Mouse (Mus musculus): ENCODE results near the gene Oaz1. TPM values are rescaled to one million over a fixed set of nuclear protein-coding genes. Genes with fewer than 3 reads are reported as not detected.

Gene Oaz1
- polyA plus RNA-seq, 1 experiment, result 779 TPM

GRCm38 (mm10) chr10:80874035-80874434 is 47.6 kb downstream of the Oaz1 start:
- WGBS, result 80% methylated on average over 9 of the region's 9 CpGs
- no peaks in the 10 kb centered on the region for H3K27me3 ChIP-seq (ENCODE audit: control insufficient read depth, insufficient read depth, low read length)
- DNase-seq, result no peak
- TF ChIP-seq CTCF (IDR thresholded peaks at IDR 0.05; ENCODE audit: borderline replicate concordance, insufficient read depth, low read depth, low read length) (no peak), POLR2A (IDR thresholded peaks at IDR 0.05; ENCODE audit: borderline replicate concordance, insufficient read depth, low read length) (no peak)
- no peak overlapping the region for H3K27ac ChIP-seq (ENCODE audit: insufficient read depth, low read length)
- H3K4me3 ChIP-seq (replicated peaks; ENCODE audit: insufficient read depth, low read depth, low read length), result no peak overlapping the region
- H3K4me1 ChIP-seq (ENCODE audit: control insufficient read depth, insufficient read depth, low read length), result no peaks in the 10 kb centered on the region

- no peaks in the 10 kb centered on the region for H3K4me1 ChIP-seq (ENCODE audit: control insufficient read depth, insufficient read depth, low read length)
- no peak overlapping the region for H3K4me3 ChIP-seq (replicated peaks; ENCODE audit: insufficient read depth, low read depth, low read length)
- 20% methylated on average over 5 of the region's 5 CpGs for WGBS
- H3K27ac ChIP-seq (ENCODE audit: insufficient read depth, low read length), result no peak overlapping the region
- peak; percentile 69 to 79 for DNase-seq
- TF ChIP-seq CTCF (IDR thresholded peaks at IDR 0.05; ENCODE audit: borderline replicate concordance, insufficient read depth, low read depth, low read length), result peak; percentile 88
- TF ChIP-seq POLR2A (IDR thresholded peaks at IDR 0.05; ENCODE audit: borderline replicate concordance, insufficient read depth, low read length), result no peak
- H3K27me3 ChIP-seq (ENCODE audit: control insufficient read depth, insufficient read depth, low read length), result no peaks in the 10 kb centered on the region
These were observed 49.6 kb downstream of the Oaz1 start for GRCm38 (mm10) chr10:80876028-80876427.

GRCm38 (mm10) chr10:80876594-80876993 is 50.1 kb downstream of the Oaz1 start:
- no peaks in the 10 kb centered on the region for H3K27me3 ChIP-seq (ENCODE audit: control insufficient read depth, insufficient read depth, low read length)
- 23% methylated on average over 3 of the region's 3 CpGs for WGBS
- no peak overlapping the region for H3K4me3 ChIP-seq (replicated peaks; ENCODE audit: insufficient read depth, low read depth, low read length)
- TF ChIP-seq POLR2A (IDR thresholded peaks at IDR 0.05; ENCODE audit: borderline replicate concordance, insufficient read depth, low read length) (no peak), CTCF (IDR thresholded peaks at IDR 0.05; ENCODE audit: borderline replicate concordance, insufficient read depth, low read depth, low read length) (no peak)
- no peak for DNase-seq
- no peak overlapping the region for H3K27ac ChIP-seq (ENCODE audit: insufficient read depth, low read length)
- H3K4me1 ChIP-seq (ENCODE audit: control insufficient read depth, insufficient read depth, low read length), result no peaks in the 10 kb centered on the region

Other genes with a start within 250 kb of the Oaz1 start
- 9.5 and 10.6 TPM in 2 replicates for gene Klf16, start 249.3 kb upstream of the Oaz1 start, polyA plus RNA-seq (2012; rRNA removed)
- gene Abhd17a, start 236.3 kb upstream of the Oaz1 start, polyA plus RNA-seq (2012; rRNA removed), result 230 and 232 TPM in 2 replicates
- 57.9 and 62.0 TPM in 2 replicates for gene Scamp4, start 223.8 kb upstream of the Oaz1 start, polyA plus RNA-seq (2012; rRNA removed)
- gene Adat3, start 223.8 kb upstream of the Oaz1 start, polyA plus RNA-seq (2012; rRNA removed), result 7.0 and 7.5 TPM in 2 replicates
- gene Gm49322, start 220.6 kb upstream of the Oaz1 start, polyA plus RNA-seq (2012; rRNA removed), result 3.5 and 4.2 TPM in 2 replicates
- 208 and 218 TPM in 2 replicates for gene Csnk1g2, start 203.8 kb upstream of the Oaz1 start, polyA plus RNA-seq (2012; rRNA removed)
- gene Btbd2, start 169.6 kb upstream of the Oaz1 start, polyA plus RNA-seq (2012; rRNA removed), result 106 and 108 TPM in 2 replicates
- gene Mknk2, start 148.5 kb upstream of the Oaz1 start, polyA plus RNA-seq (2012; rRNA removed), result 59.3 and 64.4 TPM in 2 replicates
- 12.6 and 14.2 TPM in 2 replicates for gene Mob3a, start 124.7 kb upstream of the Oaz1 start, polyA plus RNA-seq (2012; rRNA removed)
- gene Izumo4, start 124.5 kb upstream of the Oaz1 start, polyA plus RNA-seq (2012; rRNA removed), result 112 and 117 TPM in 2 replicates
- 175 and 189 TPM in 2 replicates for gene Ap3d1, start 84.4 kb upstream of the Oaz1 start, polyA plus RNA-seq (2012; rRNA removed)
- 101 and 115 TPM in 2 replicates for gene Dot1l, start 71.5 kb upstream of the Oaz1 start, polyA plus RNA-seq (2012; rRNA removed)
- gene Sf3a2, start 28.5 kb upstream of the Oaz1 start, polyA plus RNA-seq (2012; rRNA removed), result 52.0 and 66.4 TPM in 2 replicates
- 106 and 122 TPM in 2 replicates for gene Plekhj1, start 28.0 kb upstream of the Oaz1 start, polyA plus RNA-seq (2012; rRNA removed)
- 3.0 and 4.3 TPM in 2 replicates for gene Amh, start 21.4 kb upstream of the Oaz1 start, polyA plus RNA-seq (2012; rRNA removed)
- 0.27 and 0.38 TPM in 2 replicates for gene Jsrp1, start 13.2 kb upstream of the Oaz1 start, polyA plus RNA-seq (2012; rRNA removed)
- gene Lingo3, start 17.4 kb downstream of the Oaz1 start, polyA plus RNA-seq (2012; rRNA removed), result 54.4 and 69.1 TPM in 2 replicates
- 213 and 215 TPM in 2 replicates for gene Lsm7, start 28.6 kb downstream of the Oaz1 start, polyA plus RNA-seq (2012; rRNA removed)
- gene Sppl2b, start 28.6 kb downstream of the Oaz1 start, polyA plus RNA-seq (2012; rRNA removed), result 123 and 132 TPM in 2 replicates
- gene Tmprss9, start 45.2 kb downstream of the Oaz1 start, polyA plus RNA-seq (2012; rRNA removed), result 0.41 and 0.74 TPM in 2 replicates
- 208 and 217 TPM in 2 replicates for gene Timm13, start 74.3 kb downstream of the Oaz1 start, polyA plus RNA-seq (2012; rRNA removed)
- 39.0 and 42.8 TPM in 2 replicates for gene Lmnb2, start 91.6 kb downstream of the Oaz1 start, polyA plus RNA-seq (2012; rRNA removed)
- gene Gadd45b, start 103.4 kb downstream of the Oaz1 start, polyA plus RNA-seq (2012; rRNA removed), result 30.6 and 33.3 TPM in 2 replicates
- 21.0 and 23.0 TPM in 2 replicates for gene Gng7, start 188.3 kb downstream of the Oaz1 start, polyA plus RNA-seq (2012; rRNA removed)
- 126 and 136 TPM in 2 replicates for gene Diras1, start 199.0 kb downstream of the Oaz1 start, polyA plus RNA-seq (2012; rRNA removed)
- gene Slc39a3, start 210.8 kb downstream of the Oaz1 start, polyA plus RNA-seq (2012; rRNA removed), result 75.2 and 77.0 TPM in 2 replicates
- 231 and 240 TPM in 2 replicates for gene Sgta, start 233.5 kb downstream of the Oaz1 start, polyA plus RNA-seq (2012; rRNA removed)
- 54.7 and 55.3 TPM in 2 replicates for gene Thop1, start 243.4 kb downstream of the Oaz1 start, polyA plus RNA-seq (2012; rRNA removed)

All from cerebellum, adult 2 months (tissue).